Mouse (Mus musculus) small intestine, adult 2 months (tissue): ENCODE data around the gene Wwp2.

Experiments used
- CTCF ChIP-seq: fragments of 200-500 bp; IDR thresholded peaks from 2 replicates; pipeline ENCODE4 v1.5.1; 2012; ENCODE audit warnings: low read depth, mild to moderate bottlenecking, control low read depth, inconsistent platforms, low read length, moderate library complexity, mixed read lengths; ENCODE audit not compliant: insufficient replicate concordance, insufficient read length; ENCODE audit errors: extremely low read depth
- POLR2A ChIP-seq: fragments of 200-500 bp; IDR thresholded peaks from 2 replicates; pipeline ENCODE4 v1.6.1; 2012; ENCODE audit warnings: low read depth, mild to moderate bottlenecking, control low read depth, inconsistent platforms, low read length, moderate library complexity

DNA sequence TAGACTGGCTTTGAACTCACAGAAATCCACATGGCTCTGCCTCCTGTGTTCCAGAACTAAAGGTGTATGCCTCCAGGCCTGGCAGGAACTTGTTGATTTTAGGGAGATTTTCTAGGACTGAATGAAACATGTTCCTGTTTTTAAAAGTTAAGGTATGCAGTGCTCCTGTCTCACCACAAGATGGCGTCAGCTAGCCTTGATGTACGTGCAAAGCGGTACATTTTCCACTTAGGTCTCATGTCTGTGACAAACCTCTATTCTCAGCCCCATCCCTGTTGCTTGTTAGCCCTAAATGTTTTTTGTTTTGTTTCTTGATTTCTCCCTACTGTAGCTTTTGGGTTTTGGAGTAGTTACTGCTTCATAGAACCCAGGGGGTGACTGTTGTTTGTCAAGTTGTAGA, 19.1 kb downstream of the Wwp2 start:
- no peak for TF ChIP-seq CTCF
- no peak for TF ChIP-seq POLR2A
